Comparison of ENCODE assay signal across 9 mouse cellular contexts in genomic region chr3:51603705-51604291, GRCm38 (mm10). TPM values are rescaled to one million over a fixed set of nuclear protein-coding genes. Genes with fewer than 3 reads are reported as not detected.
DNase-seq lines count a peak whose midpoint lies in the region; ATAC-seq and TF ChIP-seq lines count a peak whose summit lies in the region.
"Had no signal": no experiment of that assay in that cellular context is flagged by ENCODE, and none has a peak within 500 bp of the region (broad histone marks: within the 10 kb centered on the region; RNA-seq: fewer than 3 reads in every experiment).

No protein-coding gene starts in this region.

- H3K27me3 ChIP-seq in thymus, adult 2 months (ENCODE audit: control insufficient read depth, insufficient read depth, low read length): no peaks in the 10 kb centered on the region
- H3K27me3 ChIP-seq: embryonic facial prominence, embryonic 15.5 days had no signal

- no peaks in the 10 kb centered on the region for H3K36me3 ChIP-seq in thymus, adult 2 months (ENCODE audit: control insufficient read depth, insufficient read depth, low read length)
- H3K36me3 ChIP-seq: embryonic facial prominence, embryonic 15.5 days had no signal

- peak; percentile 18 for DNase-seq in thymus, adult 2 months
- DNase-seq in thymus, postnatal 10 days (ENCODE audit: low spot score in 2 of 2): no peak
- peak; percentile 84 for DNase-seq in brain, embryonic 18.5 days (ENCODE audit: low read depth, low spot score)
- DNase-seq in lung, postnatal 36 days: peak; percentile 15
- no peak for DNase-seq in urinary bladder, postnatal 10 days (ENCODE audit: low spot score)
- DNase-seq in embryo, embryonic 10 days (ENCODE audit: low spot score): no peak

- ATAC-seq in granulocyte monocyte progenitor cell, adult 5-6 weeks (replicated peaks; ENCODE audit: poor library complexity, severe bottlenecking): peak; percentile 93

- no peak for TF ChIP-seq POLR2A in thymus, adult 2 months (IDR thresholded peaks at IDR 0.05; ENCODE audit: control insufficient read depth, extremely low read depth, insufficient read depth, low read length, poor library complexity)

- no peak for TF ChIP-seq CTCF in thymus, adult 2 months (IDR thresholded peaks at IDR 0.05; ENCODE audit: borderline replicate concordance, control insufficient read depth, extremely low read depth, insufficient read depth, low read length, poor library complexity)

- no peak overlapping the region for H3K27ac ChIP-seq in thymus, adult 2 months (ENCODE audit: control insufficient read depth, insufficient read depth, low read length)
- H3K27ac ChIP-seq: embryonic facial prominence, embryonic 15.5 days; liver, embryonic 14.5 days had no signal

- no peak overlapping the region for H3K4me3 ChIP-seq in thymus, adult 2 months (ENCODE audit: control insufficient read depth, insufficient read depth, low read length)
- H3K4me3 ChIP-seq: embryonic facial prominence, embryonic 15.5 days had no signal

- peaks cover 10% of the 10 kb centered on the region for H3K4me1 ChIP-seq in thymus, adult 2 months (replicated peaks; ENCODE audit: control insufficient read depth, insufficient read depth, low read length)

- 16% methylated on average over 15 of the region's 15 CpGs for WGBS in thymus, adult 2 months

RNA-seq across cellular contexts. Expression of gene Setd7, which starts 43.1 kb away (rescaled TPM):
- 62.8 TPM in 2 replicates for polyA plus RNA-seq in thymus, adult 2 months (2012; rRNA removed)
- total RNA-seq in granulocyte monocyte progenitor cell, adult 5-6 weeks (2014; fragmentation: Nextera tagmentation): 37.3 and 41.6 TPM in 2 replicates
- 26.5 and 29.9 TPM in 2 replicates for total RNA-seq in granulocyte monocyte progenitor cell, adult 5-6 weeks (2017)

RNA-seq across cellular contexts. Expression of gene Mgst2, which starts 56.4 kb away (rescaled TPM):
- polyA plus RNA-seq in thymus, adult 2 months (2012; rRNA removed): 17.9 and 20.8 TPM in 2 replicates
- 119 and 127 TPM in 2 replicates for total RNA-seq in granulocyte monocyte progenitor cell, adult 5-6 weeks (2014; fragmentation: Nextera tagmentation)
- 38.6 and 72.3 TPM in 2 replicates for total RNA-seq in granulocyte monocyte progenitor cell, adult 5-6 weeks (2017)

Comparison
In these comparisons a context has a peak if more than half of its experiments do, and no peak if none do; other contexts are left out.
1. DNase-seq: peak in thymus, adult 2 months (single experiment), brain, embryonic 18.5 days (single experiment) and lung, postnatal 36 days (single experiment); none in thymus, postnatal 10 days (0 of 2), urinary bladder, postnatal 10 days (single experiment) and embryo, embryonic 10 days (single experiment).